Mouse (Mus musculus) C2C12 (cell line): ENCODE measurements around the gene Nufip1.

ENCODE experiments used
- CTCF ChIP-seq: IDR thresholded peaks from one replicate; pipeline ENCODE4 v1.5.1; 2011; ENCODE audit not compliant: control insufficient read depth, insufficient read depth, insufficient read length
- FOSL1 ChIP-seq: IDR thresholded peaks from one replicate; pipeline ENCODE4 v1.8.0; 2011; ENCODE audit warnings: mild to moderate bottlenecking, low read length; ENCODE audit not compliant: poor library complexity, insufficient read depth, severe bottlenecking
- MYOG ChIP-seq: IDR thresholded peaks from one replicate; pipeline ENCODE4 v1.6.1; 2011; ENCODE audit not compliant: control insufficient read depth, insufficient read length; ENCODE audit errors: extremely low read depth

DNA sequence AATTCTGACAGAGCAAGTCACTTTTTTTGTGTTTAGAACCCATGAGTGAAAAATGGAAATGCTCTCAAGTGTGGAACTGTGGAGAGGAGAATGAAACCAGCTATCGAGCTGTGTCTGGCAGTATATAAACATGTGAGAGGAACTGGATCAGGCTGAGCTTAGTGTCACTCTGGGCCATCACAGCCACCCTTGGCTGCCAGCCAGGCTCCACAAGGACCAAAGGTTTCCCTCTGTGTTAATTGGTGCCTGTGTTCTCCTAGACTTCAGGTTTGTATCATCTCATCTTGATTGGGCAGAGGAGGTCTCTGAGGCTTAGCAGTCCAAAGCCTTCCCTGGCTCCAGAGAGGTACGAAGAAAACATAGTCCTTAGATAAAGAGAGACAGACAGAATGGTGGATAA, 38.1 kb upstream of the Nufip1 start:
- TF ChIP-seq FOSL1 (no peak), CTCF (no peak), MYOG (no peak)
